Mouse (Mus musculus) regulatory T cell (primary cell): Measurements from ENCODE around the gene Retreg3.

Experiments
- in situ Hi-C: fragments of 300-600 bp; cut with MboI, MseI; formaldehyde crosslinking; loops from one replicate; pipeline ENCODE4 v1.15.1; 2025; ENCODE audit warnings: high pct_unique_total_duplicates

Gene Retreg3

GRCm38 (mm10) chr11:101119131-101119760, 447 bp downstream of the Retreg3 start:
- in situ Hi-C loops, result no loop called here

- in situ Hi-C loops, result no loop called here
These were observed 1.6 kb downstream of the Retreg3 start for GRCm38 (mm10) chr11:101118105-101118504.

- in situ Hi-C loops, result no loop called here
These were observed 4.1 kb downstream of the Retreg3 start for GRCm38 (mm10) chr11:101115564-101115963.

GRCm38 (mm10) chr11:101112186-101112585, 7.5 kb downstream of the Retreg3 start:
- in situ Hi-C loops, result no loop called here

- in situ Hi-C loops, result no loop called here
These were observed 8.5 kb downstream of the Retreg3 start for GRCm38 (mm10) chr11:101111178-101111577.

GRCm38 (mm10) chr11:101110708-101111107, 9.0 kb downstream of the Retreg3 start:
- in situ Hi-C loops, result no loop called here

GRCm38 (mm10) chr11:101109351-101109750, 10.3 kb downstream of the Retreg3 start:
- in situ Hi-C loops, result no loop called here

- in situ Hi-C loops, result no loop called here
These were observed 16.7 kb downstream of the Retreg3 start for GRCm38 (mm10) chr11:101103011-101103410.

GRCm38 (mm10) chr11:101098231-101098630, 21.5 kb downstream of the Retreg3 start:
- in situ Hi-C loops, result no loop called here

- in situ Hi-C loops, result no loop called here
These were observed 24.2 kb downstream of the Retreg3 start, which contains the start of gene Psmc3ip for GRCm38 (mm10) chr11:101095314-101096024. TSS of gene Psmc3ip (minus strand) at chr11:101095436.

GRCm38 (mm10) chr11:101094930-101095313, 24.8 kb downstream of the Retreg3 start:
- in situ Hi-C loops, result no loop called here

GRCm38 (mm10) chr11:101089931-101090330, 29.8 kb downstream of the Retreg3 start:
- in situ Hi-C loops, result loop anchor here (5.0 kb wide), 1 partner anchor 32 kb away; no protein-coding TSS in a partner anchor

GRCm38 (mm10) chr11:101087682-101088055, 32.0 kb downstream of the Retreg3 start:
- in situ Hi-C loops, result loop anchor here (5.0 kb wide), 1 partner anchor 35 kb away; no protein-coding TSS in a partner anchor

- in situ Hi-C loops, result loop anchor here (5.0 kb wide), 1 partner anchor 35 kb away; no protein-coding TSS in a partner anchor
These were observed 32.7 kb downstream of the Retreg3 start, which contains the start of gene Mlx for GRCm38 (mm10) chr11:101086756-101087681. TSS of gene Mlx (plus strand) at chr11:101087277.

- in situ Hi-C loops, result loop anchor here (5.0 kb wide), 1 partner anchor 36 kb away; no protein-coding TSS in a partner anchor
These were observed 33.4 kb downstream of the Retreg3 start for GRCm38 (mm10) chr11:101086323-101086674.

GRCm38 (mm10) chr11:101085617-101086322, 33.9 kb downstream of the Retreg3 start:
- in situ Hi-C loops, result loop anchor here (5.0 kb wide), 1 partner anchor 37 kb away; no protein-coding TSS in a partner anchor

- in situ Hi-C loops, result loop anchor here (5.0 kb wide), 1 partner anchor 37 kb away; no protein-coding TSS in a partner anchor
These were observed 34.9 kb downstream of the Retreg3 start for GRCm38 (mm10) chr11:101084811-101085210.

- in situ Hi-C loops, result no loop called here
These were observed 35.4 kb downstream of the Retreg3 start for GRCm38 (mm10) chr11:101084246-101084645.

GRCm38 (mm10) chr11:101083083-101083697, 36.5 kb downstream of the Retreg3 start:
- in situ Hi-C loops, result no loop called here
